Mouse (Mus musculus) limb, embryonic 14.5 days (tissue): ENCODE measurements around the gene Cipc. TPM values are rescaled to one million over a fixed set of nuclear protein-coding genes. Genes with fewer than 3 reads are reported as not detected.

Experiments
- ATAC-seq: fragments of 200-750 bp; cut with Nextera tagmentation; 2 replicates; pipeline ENCODE4 v1.8.0; 2017; ENCODE audit warnings: low read depth, moderate number of reproducible peaks, moderate TSS enrichment; ENCODE audit not compliant: low FRiP score
- DNase-seq: peaks from one replicate; pipeline ENCODE4 v3.0.0-alpha.2; 2015; ENCODE audit warnings: low spot score
- H3K27ac ChIP-seq: fragments of 300-500 bp; sonication (generic); replicated peaks from 2 replicates; pipeline ENCODE4 v1.5.1; 2014; ENCODE audit warnings: low read depth, mild to moderate bottlenecking, low read length, moderate library complexity, mixed read lengths
- H3K27me3 ChIP-seq: fragments of 300-500 bp; sonication (generic); 2 replicates; pipeline ENCODE4 v1.6.1; 2014; ENCODE audit warnings: low read length, mixed read lengths; ENCODE audit not compliant: control insufficient read depth, insufficient read depth
- H3K36me3 ChIP-seq: fragments of 300-500 bp; sonication (generic); 2 replicates; pipeline ENCODE4 v1.6.1; 2014; ENCODE audit warnings: mild to moderate bottlenecking, low read length, moderate library complexity, mixed read lengths; ENCODE audit not compliant: control insufficient read depth, insufficient read depth
- H3K4me1 ChIP-seq: fragments of 300-500 bp; sonication (generic); 2 replicates; pipeline ENCODE4 v1.6.1; 2014; ENCODE audit warnings: antibody characterized with exemption, low read length, mixed read lengths; ENCODE audit not compliant: control insufficient read depth, insufficient read depth
- H3K4me2 ChIP-seq: fragments of 300-500 bp; sonication (generic); replicated peaks from 2 replicates; pipeline ENCODE4 v1.6.1; 2014; ENCODE audit warnings: low read depth, mild to moderate bottlenecking, low read length, moderate library complexity; ENCODE audit not compliant: severe bottlenecking
- H3K4me3 ChIP-seq: fragments of 300-500 bp; sonication (generic); replicated peaks from 2 replicates; pipeline ENCODE4 v1.5.1; 2014; ENCODE audit warnings: low read length
- H3K9ac ChIP-seq: fragments of 300-500 bp; sonication (generic); 2 replicates; pipeline ENCODE4 v1.6.1; 2014; ENCODE audit warnings: mild to moderate bottlenecking, low read depth, low read length, moderate library complexity; ENCODE audit not compliant: severe bottlenecking
- H3K9me3 ChIP-seq: fragments of 300-500 bp; sonication (generic); 2 replicates; pipeline ENCODE4 v1.6.1; 2016; ENCODE audit warnings: low read length; ENCODE audit not compliant: control insufficient read depth
- POLR2A ChIP-seq: fragments of 200-500 bp; IDR thresholded peaks from 2 replicates; pipeline ENCODE4 v1.8.0; 2012; ENCODE audit warnings: inconsistent platforms, mild to moderate bottlenecking, moderate library complexity, borderline replicate concordance; ENCODE audit not compliant: insufficient read depth, insufficient read length; ENCODE audit errors: extremely low read depth
- WGBS: fragments of 180-500 bp; shearing (Covaris S2); extraction: QIAGEN DNeasy Blood & Tissue Kit; methylation state at CpG from one replicate; pipeline ENCODE4 v1.1.7; 2014; 5-methylcytosine and 5-hydroxymethylcytosine counted together
- polyA plus RNA-seq, 2 experiments: library from polyadenylated mRNA; depleted of rRNA in 1 of 2; stranded (reverse) in 1 of 2; unstranded in 1 of 2; fragments of >200 nt; fragmentation: Nextera tagmentation in 1 of 2; extraction: Ambion mirVana in 1 of 2; gene quantifications; 2 replicates each; pipeline versions ENCODE4 v1.2.1 to v1.2.3; 2012 to 2014

The Cipc gene
- polyA plus RNA-seq, 2 experiments = 20.0 to 31.3 TPM

DNA sequence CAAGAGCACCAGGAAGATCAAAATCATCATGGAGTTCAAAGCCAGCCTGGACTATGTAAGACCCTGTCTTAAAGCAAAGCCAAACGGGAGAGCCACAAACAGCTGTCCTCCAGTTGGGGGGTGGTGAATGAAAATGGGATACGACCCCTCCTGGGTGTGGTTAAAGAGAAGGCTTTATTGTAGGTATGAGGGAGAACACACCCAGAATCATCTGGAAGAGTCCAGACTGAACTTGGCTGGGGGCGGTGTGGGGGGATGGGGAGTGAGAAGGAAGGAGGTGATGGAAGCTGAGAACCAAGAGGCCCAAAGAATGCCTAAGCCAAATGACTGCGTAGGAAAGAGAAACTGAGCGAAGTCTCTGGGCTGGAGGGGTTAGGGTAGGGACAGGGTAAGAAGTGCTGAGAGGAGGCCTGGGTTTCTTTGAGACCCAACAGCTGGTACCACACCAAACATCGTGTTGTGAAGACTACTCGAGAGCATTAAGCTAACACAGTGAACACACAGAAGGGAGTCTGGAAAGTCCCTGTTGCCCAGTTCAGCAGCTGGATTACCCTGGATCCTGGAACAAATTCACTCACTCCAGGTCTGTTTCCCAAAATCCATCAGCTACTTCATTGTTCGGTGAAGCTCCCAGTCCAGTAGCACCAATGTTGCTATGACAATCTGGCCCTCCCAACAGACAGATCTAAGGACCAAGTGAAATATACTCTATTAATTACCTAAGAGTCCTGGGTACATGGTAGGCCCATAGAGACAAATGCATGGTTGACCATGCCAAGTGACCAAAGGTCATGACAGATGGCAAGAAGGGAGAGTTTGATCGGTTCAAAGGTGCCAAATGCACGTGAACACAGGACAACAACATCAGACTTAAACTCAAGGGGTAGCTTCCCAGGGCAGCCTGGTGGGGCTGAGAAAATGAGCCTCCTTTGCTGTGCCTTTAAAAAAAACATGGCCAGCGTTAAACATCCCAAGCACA lies 42.7 kb upstream of the Cipc start:
- Histone ChIP-seq H3K27me3 (no peaks in the 10 kb centered on the region), H3K36me3 (no peaks in the 10 kb centered on the region), H3K4me2 (no peak overlapping the region), H3K9me3 (no peaks in the 10 kb centered on the region), H3K27ac (no peak overlapping the region), H3K9ac (no peak overlapping the region), H3K4me3 (no peak overlapping the region), H3K4me1 (peaks cover 37% of the 10 kb centered on the region)
- WGBS = 69% methylated on average over 11 of the region's 11 CpGs
- TF ChIP-seq POLR2A = no peak
- DNase-seq (no peak), ATAC-seq (no peak)

DNA sequence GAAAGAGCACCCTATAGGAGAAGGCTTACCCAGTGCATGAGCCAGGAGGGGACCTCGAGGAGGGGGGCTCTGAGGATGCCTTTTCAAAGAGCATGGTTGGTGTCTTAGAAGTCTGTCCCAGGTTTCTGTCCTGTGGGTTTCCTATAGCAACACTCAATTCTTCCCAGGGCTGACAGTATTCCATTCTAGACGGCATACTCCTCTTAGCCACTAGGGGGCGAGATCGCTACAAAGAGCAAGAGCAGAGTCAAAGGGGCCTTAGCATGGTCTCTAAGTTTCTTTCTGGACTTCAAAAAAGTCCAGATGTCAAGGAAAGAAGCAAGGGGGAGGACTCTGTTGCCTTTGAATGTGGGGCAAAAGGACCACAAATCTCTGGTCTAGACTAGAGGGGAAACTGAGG lies 41.6 kb upstream of the Cipc start:
- TF ChIP-seq POLR2A = no peak
- H3K4me3 ChIP-seq = no peak overlapping the region
- peaks cover 28% of the 10 kb centered on the region for H3K4me1 ChIP-seq
- no peaks in the 10 kb centered on the region for H3K9me3 ChIP-seq
- H3K27ac ChIP-seq = no peak overlapping the region
- DNase-seq (no peak), ATAC-seq (no peak)
- 8% methylated on average over 4 of the region's 4 CpGs for WGBS
- H3K9ac ChIP-seq = no peak overlapping the region
- H3K36me3 ChIP-seq = no peaks in the 10 kb centered on the region
- no peak overlapping the region for H3K4me2 ChIP-seq
- H3K27me3 ChIP-seq = no peaks in the 10 kb centered on the region

- Histone ChIP-seq H3K27me3 (no peaks in the 10 kb centered on the region), H3K4me2 (no peak overlapping the region), H3K27ac (no peak overlapping the region), H3K9ac (no peak overlapping the region), H3K9me3 (no peaks in the 10 kb centered on the region), H3K36me3 (no peaks in the 10 kb centered on the region), H3K4me1 (peaks cover 21% of the 10 kb centered on the region), H3K4me3 (no peak overlapping the region)
- DNase-seq = no peak
- WGBS = 57% methylated on average over 7 of the region's 7 CpGs
- no peak for TF ChIP-seq POLR2A
- ATAC-seq = 0 out of 2 replicates have a peak, but pooled peaks have one; percentile 7
Measured at GRCm38 (mm10) chr12:86905876-86906275, 41.0 kb upstream of the Cipc start.

DNA sequence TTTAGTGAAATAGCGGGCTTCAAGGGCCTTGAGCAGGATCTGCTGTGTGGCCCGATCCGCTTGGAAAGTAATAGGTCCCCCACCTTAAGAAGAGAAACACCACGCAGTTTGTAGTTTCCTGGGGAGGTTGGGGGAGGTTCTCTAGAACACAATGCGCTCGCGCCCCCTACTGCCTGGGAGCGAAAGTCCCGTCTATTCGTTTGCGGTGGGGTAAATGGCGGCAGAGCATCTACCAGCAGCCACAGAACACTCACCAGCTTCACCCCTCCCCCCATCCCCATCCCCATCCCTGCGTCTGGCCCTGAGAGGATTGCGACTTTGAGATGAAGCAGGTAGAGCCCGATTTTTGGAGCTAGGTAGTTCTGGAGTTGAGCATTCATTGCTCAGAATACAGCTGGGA lies 40.4 kb upstream of the Cipc start:
- peak; percentile 60; the same call in 1 of the 2 replicates for ATAC-seq
- no peak overlapping the region for H3K9ac ChIP-seq
- H3K36me3 ChIP-seq = no peaks in the 10 kb centered on the region
- peak; percentile 81 for DNase-seq
- peaks cover 20% of the 10 kb centered on the region for H3K4me1 ChIP-seq
- WGBS = 2% methylated on average over 15 of the region's 15 CpGs
- no peak overlapping the region for H3K4me2 ChIP-seq
- H3K27me3 ChIP-seq = no peaks in the 10 kb centered on the region
- no peak overlapping the region for H3K4me3 ChIP-seq
- no peak overlapping the region for H3K27ac ChIP-seq
- no peak for TF ChIP-seq POLR2A
- no peaks in the 10 kb centered on the region for H3K9me3 ChIP-seq

DNA sequence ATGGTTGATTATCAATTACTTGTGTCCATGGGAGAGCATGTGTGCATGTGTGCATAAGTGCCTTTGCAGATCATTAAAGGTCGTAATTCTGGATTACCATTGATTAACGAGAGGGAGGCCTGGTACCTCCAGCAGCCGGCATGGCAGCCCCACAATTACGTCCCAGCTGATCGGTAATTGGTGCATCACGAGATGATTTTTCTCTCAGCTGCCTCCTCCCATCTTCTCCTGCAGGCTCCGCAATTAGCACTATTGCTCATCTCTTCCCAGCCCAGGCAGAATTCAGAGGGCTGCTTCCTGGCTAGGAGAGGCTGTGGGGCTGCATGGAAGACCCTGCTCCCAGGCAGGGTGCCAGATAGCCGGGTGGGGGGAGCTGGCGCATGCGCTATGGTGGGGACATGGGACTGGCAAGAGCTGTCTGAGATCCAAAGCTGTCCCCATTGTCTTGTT lies 35.3 kb upstream of the Cipc start:
- H3K36me3 ChIP-seq = no peaks in the 10 kb centered on the region
- DNase-seq (no peak), ATAC-seq (peak; percentile 27; the same call in 1 of the 2 replicates)
- H3K9me3 ChIP-seq = no peaks in the 10 kb centered on the region
- H3K4me2 ChIP-seq = peak overlapping the region; percentile 20; the same call in 1 of the 2 replicates
- no peak overlapping the region for H3K9ac ChIP-seq
- peaks cover 13% of the 10 kb centered on the region for H3K4me1 ChIP-seq
- H3K4me3 ChIP-seq = no peak overlapping the region
- TF ChIP-seq POLR2A = no peak
- no peaks in the 10 kb centered on the region for H3K27me3 ChIP-seq
- 19% methylated on average over 10 of the region's 10 CpGs for WGBS
- H3K27ac ChIP-seq = no peak overlapping the region
